Mouse (Mus musculus): ENCODE data around the gene Cdc25b.

DNA sequence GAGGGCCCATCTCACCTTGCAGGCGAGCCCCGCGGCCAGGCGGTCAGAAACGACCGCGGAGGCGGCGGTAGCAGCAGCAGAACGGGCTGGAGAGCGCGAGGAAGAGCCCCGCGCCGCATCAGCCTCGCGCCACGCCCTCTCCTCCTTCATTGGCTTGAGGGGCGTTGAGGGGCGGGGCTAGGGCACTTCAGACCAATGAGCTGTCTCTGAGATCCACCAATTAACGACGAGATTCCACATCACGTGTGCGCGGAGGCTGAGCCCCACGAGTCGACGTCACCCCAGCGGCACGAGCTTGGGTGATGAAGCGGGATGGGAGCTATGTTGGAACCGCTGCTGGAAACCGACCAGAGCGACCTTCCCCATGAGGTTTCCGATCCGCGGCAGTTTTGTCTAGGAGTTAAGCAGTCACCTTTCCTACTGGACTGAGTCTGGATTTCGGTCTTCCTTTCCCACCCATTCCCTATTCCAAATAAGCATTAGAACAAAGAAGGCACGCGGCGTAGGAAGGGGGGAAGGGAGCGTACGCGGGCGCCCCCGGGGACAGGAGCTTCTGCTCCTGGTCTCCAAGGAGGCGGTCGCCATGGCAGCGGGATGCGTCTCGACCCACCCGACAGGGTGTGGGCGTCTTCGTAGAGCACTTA is 26.7 kb upstream of the Cdc25b start, which contains the start of gene 1700037H04Rik:
- TF ChIP-seq CTCF (IDR thresholded peaks at IDR 0.05; ENCODE audit: low read depth) (no peak), EP300 (optimal IDR thresholded peaks at IDR 0.05) (no peak)

Measured in stomach, postnatal 0 days (tissue).